Mouse (Mus musculus): ENCODE results near the gene Ppp5c.

DNA sequence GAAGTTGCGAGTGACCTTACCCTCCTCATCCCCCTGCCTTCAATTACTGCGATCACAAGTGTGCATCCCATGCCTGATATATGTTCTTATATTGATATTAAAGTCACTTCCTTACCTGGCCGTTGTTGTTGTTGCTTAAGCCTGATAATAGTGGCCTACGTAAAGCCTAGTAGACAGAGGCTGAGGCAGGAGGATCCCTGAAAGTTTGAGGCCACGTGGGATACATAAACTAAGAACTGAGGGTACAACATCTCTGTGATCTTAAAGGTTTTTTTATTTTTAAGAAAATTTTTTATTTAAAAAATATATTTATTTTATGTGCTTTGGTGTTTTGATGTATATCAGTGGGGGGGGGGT is 35.3 kb downstream of the Ppp5c start, which contains the start of gene Ccdc8:
- TF ChIP-seq EP300 (IDR thresholded peaks at IDR 0.05; ENCODE audit: insufficient read depth, low read depth, low read length) = no peak
- no peak for TF ChIP-seq CTCF (IDR thresholded peaks at IDR 0.05)
- no peak for TF ChIP-seq POLR2A (IDR thresholded peaks at IDR 0.05; ENCODE audit: insufficient read depth, low read depth, low read length)

Measured in heart, adult 2 months (tissue).